Mouse (Mus musculus) hindbrain, embryonic 12.5 days (tissue): Measurements from ENCODE around the gene Ndufs2. TPM values are rescaled to one million over a fixed set of nuclear protein-coding genes. Genes with fewer than 3 reads are reported as not detected.

Experiments used
- ATAC-seq: fragments of 200-750 bp; cut with Nextera tagmentation; 2 replicates; pipeline ENCODE4 v1.8.0; 2017; ENCODE audit warnings: moderate TSS enrichment; ENCODE audit not compliant: low FRiP score
- H3K27ac ChIP-seq: fragments of 300-500 bp; sonication (generic); 2 replicates; pipeline ENCODE4 v1.5.1; 2016; ENCODE audit warnings: mild to moderate bottlenecking
- H3K27me3 ChIP-seq: fragments of 300-500 bp; sonication (generic); 2 replicates; pipeline ENCODE4 v1.6.1; 2016; ENCODE audit warnings: mild to moderate bottlenecking
- H3K36me3 ChIP-seq: fragments of 300-500 bp; sonication (generic); 2 replicates; pipeline ENCODE4 v1.6.1; 2016; ENCODE audit warnings: mild to moderate bottlenecking
- H3K4me1 ChIP-seq: fragments of 300-500 bp; sonication (generic); 2 replicates; pipeline ENCODE4 v1.6.1; 2016
- H3K4me2 ChIP-seq: fragments of 300-500 bp; sonication (generic); replicated peaks from 2 replicates; pipeline ENCODE4 v1.6.1; 2016; ENCODE audit warnings: mild to moderate bottlenecking
- H3K4me3 ChIP-seq: fragments of 300-500 bp; sonication (generic); 2 replicates; pipeline ENCODE4 v1.5.1; 2016; ENCODE audit warnings: mild to moderate bottlenecking
- H3K9ac ChIP-seq: fragments of 300-500 bp; sonication (generic); 2 replicates; pipeline ENCODE4 v1.6.1; 2016; ENCODE audit warnings: mild to moderate bottlenecking, moderate library complexity
- H3K9me3 ChIP-seq: fragments of 300-500 bp; sonication (generic); replicated peaks from 2 replicates; pipeline ENCODE4 v1.6.1; 2016; ENCODE audit warnings: mild to moderate bottlenecking
- WGBS: fragments of 180-500 bp; shearing (Covaris S2); methylation state at CpG from one replicate; pipeline ENCODE4 v1.1.7; 2016; 5-methylcytosine and 5-hydroxymethylcytosine counted together
- polyA plus RNA-seq: library from polyadenylated mRNA; unstranded; fragments of >200 nt; fragmentation: Nextera tagmentation; extraction: Ambion mirVana; gene quantifications from 2 replicates; pipeline ENCODE4 v1.2.1, GENCODE M21; 2016

Gene Ndufs2
- polyA plus RNA-seq, 1 experiment from 2014 or later = 209 TPM

- Histone ChIP-seq H3K9ac (no peak overlapping the region), H3K27me3 (no peaks in the 10 kb centered on the region), H3K36me3 (peaks cover 48% of the 10 kb centered on the region), H3K9me3 (no peaks in the 10 kb centered on the region), H3K4me3 (no peak overlapping the region), H3K4me2 (no peak overlapping the region), H3K4me1 (0 out of 2 replicates have a peak, but pooled peaks cover 2% of the 10 kb centered on the region), H3K27ac (no peak overlapping the region)
- WGBS = 87% methylated on average over 12 of the region's 12 CpGs
- ATAC-seq = no peak
Measured at GRCm38 (mm10) chr1:171232800-171233730, 18.1 kb downstream of the Ndufs2 start.

GRCm38 (mm10) chr1:171232348-171232747, 18.8 kb downstream of the Ndufs2 start:
- H3K36me3 ChIP-seq = peaks cover 40% of the 10 kb centered on the region
- H3K4me2 ChIP-seq = no peak overlapping the region
- no peaks in the 10 kb centered on the region for H3K9me3 ChIP-seq
- H3K27ac ChIP-seq = no peak overlapping the region
- no peak overlapping the region for H3K9ac ChIP-seq
- no peaks in the 10 kb centered on the region for H3K27me3 ChIP-seq
- ATAC-seq = no peak
- 0 out of 2 replicates have a peak, but pooled peaks cover 2% of the 10 kb centered on the region for H3K4me1 ChIP-seq
- 90% methylated on average over 5 of the region's 5 CpGs for WGBS
- H3K4me3 ChIP-seq = no peak overlapping the region

DNA sequence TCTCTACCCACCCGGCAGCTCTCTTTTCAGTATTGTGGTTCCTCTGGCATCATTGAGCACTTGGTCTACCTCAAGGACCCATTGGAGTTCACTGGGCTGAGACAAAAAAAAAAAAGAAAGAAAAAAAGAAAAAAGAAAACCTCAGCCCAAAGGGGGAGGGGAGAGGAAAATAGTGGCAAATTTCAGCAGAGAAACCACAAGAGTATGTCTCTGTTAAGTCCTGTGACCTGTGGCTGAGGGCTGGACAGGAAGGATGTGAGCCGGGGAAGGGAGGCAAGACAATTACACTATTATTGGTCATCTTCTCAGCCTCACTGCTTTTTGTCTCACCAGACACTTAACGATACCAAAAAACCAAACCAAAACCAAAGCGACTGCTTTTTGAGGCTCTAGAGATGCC, 19.3 kb downstream of the Ndufs2 start:
- WGBS = 71% methylated on average over 4 of the region's 4 CpGs

GRCm38 (mm10) chr1:171230215-171230614, 21.0 kb downstream of the Ndufs2 start:
- no peak overlapping the region for H3K9ac ChIP-seq
- peaks cover 20% of the 10 kb centered on the region for H3K36me3 ChIP-seq
- H3K4me2 ChIP-seq = no peak overlapping the region
- 0 out of 2 replicates have a peak, but pooled peaks cover 2% of the 10 kb centered on the region for H3K4me1 ChIP-seq
- H3K9me3 ChIP-seq = no peaks in the 10 kb centered on the region
- ATAC-seq = no peak
- no peaks in the 10 kb centered on the region for H3K27me3 ChIP-seq
- WGBS = 46% methylated on average over 3 of the region's 3 CpGs
- no peak overlapping the region for H3K4me3 ChIP-seq
- H3K27ac ChIP-seq = no peak overlapping the region

More for the DNA sequence above, 19.3 kb downstream of the Ndufs2 start:
- H3K4me1 ChIP-seq = 0 out of 2 replicates have a peak, but pooled peaks cover 2% of the 10 kb centered on the region
- peaks cover 35% of the 10 kb centered on the region for H3K36me3 ChIP-seq
- no peak overlapping the region for H3K4me3 ChIP-seq
- ATAC-seq = no peak
- no peak overlapping the region for H3K9ac ChIP-seq
- H3K27me3 ChIP-seq = no peaks in the 10 kb centered on the region
- H3K27ac ChIP-seq = no peak overlapping the region
- H3K4me2 ChIP-seq = no peak overlapping the region
- H3K9me3 ChIP-seq = no peaks in the 10 kb centered on the region

- no peak for ATAC-seq
- no peak overlapping the region for H3K4me3 ChIP-seq
Measured at GRCm38 (mm10) chr1:171229750-171230149, 21.4 kb downstream of the Ndufs2 start.

GRCm38 (mm10) chr1:171227879-171228278, 23.3 kb downstream of the Ndufs2 start:
- no peak overlapping the region for H3K27ac ChIP-seq
- H3K4me2 ChIP-seq = no peak overlapping the region
- no peaks in the 10 kb centered on the region for H3K27me3 ChIP-seq
- no peak overlapping the region for H3K4me3 ChIP-seq
- H3K36me3 ChIP-seq = no peaks in the 10 kb centered on the region
- no peak for ATAC-seq
- H3K9ac ChIP-seq = no peak overlapping the region
- peaks cover 5% of the 10 kb centered on the region; the same call in 1 of the 2 replicates for H3K4me1 ChIP-seq
- H3K9me3 ChIP-seq = no peaks in the 10 kb centered on the region
- 96% methylated on average over 1 of the region's 1 CpGs for WGBS

More at GRCm38 (mm10) chr1:171229750-171230149, 21.4 kb downstream of the Ndufs2 start:
- Histone ChIP-seq H3K4me1 (0 out of 2 replicates have a peak, but pooled peaks cover 2% of the 10 kb centered on the region), H3K4me2 (no peak overlapping the region), H3K27ac (no peak overlapping the region), H3K36me3 (peaks cover 15% of the 10 kb centered on the region), H3K9ac (no peak overlapping the region), H3K27me3 (no peaks in the 10 kb centered on the region), H3K9me3 (no peaks in the 10 kb centered on the region)
- WGBS = 50% methylated on average over 6 of the region's 6 CpGs

- no peaks in the 10 kb centered on the region for H3K9me3 ChIP-seq
- ATAC-seq = no peak
- WGBS = 43% methylated on average over 4 of the region's 4 CpGs
Measured at GRCm38 (mm10) chr1:171226780-171227179, 24.4 kb downstream of the Ndufs2 start.

DNA sequence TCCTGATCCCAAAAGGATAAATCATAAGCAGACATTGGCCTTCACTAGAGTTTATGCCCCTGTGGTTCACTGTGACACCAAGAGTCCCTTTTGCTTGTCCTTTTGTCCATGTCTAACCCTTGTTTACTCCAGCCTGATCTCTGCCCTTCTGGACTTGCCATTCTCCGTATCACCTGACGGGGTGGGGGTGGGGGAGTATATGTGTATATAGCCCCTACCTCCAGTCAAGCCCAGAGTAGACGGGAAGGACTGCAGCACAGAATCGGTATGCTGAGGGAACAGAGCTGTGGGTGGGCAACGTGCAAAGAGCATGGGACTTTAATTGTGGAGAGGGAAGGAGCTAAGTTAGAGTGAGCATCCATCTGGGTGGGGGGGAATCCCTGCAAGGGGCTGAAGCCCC, 26.3 kb downstream of the Ndufs2 start, which contains the start of gene Apoa2:
Gene Apoa2 (plus strand): TSS at position 198 of the 400 bp plus-strand sequence.
- Histone ChIP-seq H3K9me3 (no peaks in the 10 kb centered on the region), H3K27me3 (no peaks in the 10 kb centered on the region), H3K9ac (no peak within 1 kb of the TSS), H3K4me2 (no peak within 1 kb of the TSS), H3K27ac (no peak within 1 kb of the TSS), H3K4me1 (peaks cover 15% of the 10 kb centered on the region), H3K36me3 (0 out of 2 replicates have a peak, but pooled peaks cover 3% of the 10 kb centered on the region), H3K4me3 (no peak within 1 kb of the TSS)
- 81% methylated on average over 5 of the region's 5 CpGs for WGBS
- ATAC-seq = no peak

More at GRCm38 (mm10) chr1:171226780-171227179, 24.4 kb downstream of the Ndufs2 start:
- no peaks in the 10 kb centered on the region for H3K27me3 ChIP-seq
- H3K9ac ChIP-seq = no peak overlapping the region
- H3K36me3 ChIP-seq = no peaks in the 10 kb centered on the region
- H3K4me1 ChIP-seq = peaks cover 7% of the 10 kb centered on the region
- no peak overlapping the region for H3K4me3 ChIP-seq
- no peak overlapping the region for H3K27ac ChIP-seq
- no peak overlapping the region for H3K4me2 ChIP-seq

- no peaks in the 10 kb centered on the region for H3K27me3 ChIP-seq
- H3K4me2 ChIP-seq = no peak overlapping the region
- H3K36me3 ChIP-seq = peaks cover 13% of the 10 kb centered on the region; the same call in 1 of the 2 replicates
- ATAC-seq = no peak
- no peak overlapping the region for H3K9ac ChIP-seq
- H3K9me3 ChIP-seq = no peaks in the 10 kb centered on the region
- H3K4me3 ChIP-seq = no peak overlapping the region
- H3K4me1 ChIP-seq = peaks cover 15% of the 10 kb centered on the region
- no peak overlapping the region for H3K27ac ChIP-seq
- WGBS = 88% methylated on average over 2 of the region's 2 CpGs
Measured at GRCm38 (mm10) chr1:171223796-171224195, 27.4 kb downstream of the Ndufs2 start.

DNA sequence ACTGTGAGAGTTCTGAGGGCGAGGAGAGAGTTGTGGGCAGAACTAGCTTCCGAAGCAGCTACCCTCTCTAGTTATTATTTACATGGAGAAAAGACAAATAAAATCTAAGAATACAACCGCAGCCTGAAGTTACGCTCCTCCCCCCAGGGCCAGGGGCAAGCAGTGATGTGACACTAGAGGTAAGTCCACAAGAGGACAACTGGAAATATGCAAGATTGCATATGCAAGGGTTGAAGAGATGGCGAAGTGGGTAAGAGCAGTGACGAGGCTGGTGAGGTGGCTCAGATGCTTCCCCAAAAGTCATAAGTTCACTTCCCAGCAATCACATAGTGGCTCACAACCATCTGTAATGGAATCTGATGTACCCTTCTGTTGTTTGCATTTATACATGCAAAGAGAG, 28.0 kb downstream of the Ndufs2 start:
- Histone ChIP-seq H3K4me2 (peak overlapping the region; percentile 75; the same call in 1 of the 2 replicates), H3K27ac (peak overlapping the region; percentile 49; the same call in 1 of the 2 replicates), H3K9ac (no peak overlapping the region), H3K36me3 (peaks cover 19% of the 10 kb centered on the region; the same call in 1 of the 2 replicates), H3K9me3 (no peaks in the 10 kb centered on the region), H3K4me1 (peaks cover 15% of the 10 kb centered on the region), H3K27me3 (no peaks in the 10 kb centered on the region), H3K4me3 (peak overlapping the region; percentile 57)
- ATAC-seq = no peak
- 80% methylated on average over 6 of the region's 6 CpGs for WGBS

DNA sequence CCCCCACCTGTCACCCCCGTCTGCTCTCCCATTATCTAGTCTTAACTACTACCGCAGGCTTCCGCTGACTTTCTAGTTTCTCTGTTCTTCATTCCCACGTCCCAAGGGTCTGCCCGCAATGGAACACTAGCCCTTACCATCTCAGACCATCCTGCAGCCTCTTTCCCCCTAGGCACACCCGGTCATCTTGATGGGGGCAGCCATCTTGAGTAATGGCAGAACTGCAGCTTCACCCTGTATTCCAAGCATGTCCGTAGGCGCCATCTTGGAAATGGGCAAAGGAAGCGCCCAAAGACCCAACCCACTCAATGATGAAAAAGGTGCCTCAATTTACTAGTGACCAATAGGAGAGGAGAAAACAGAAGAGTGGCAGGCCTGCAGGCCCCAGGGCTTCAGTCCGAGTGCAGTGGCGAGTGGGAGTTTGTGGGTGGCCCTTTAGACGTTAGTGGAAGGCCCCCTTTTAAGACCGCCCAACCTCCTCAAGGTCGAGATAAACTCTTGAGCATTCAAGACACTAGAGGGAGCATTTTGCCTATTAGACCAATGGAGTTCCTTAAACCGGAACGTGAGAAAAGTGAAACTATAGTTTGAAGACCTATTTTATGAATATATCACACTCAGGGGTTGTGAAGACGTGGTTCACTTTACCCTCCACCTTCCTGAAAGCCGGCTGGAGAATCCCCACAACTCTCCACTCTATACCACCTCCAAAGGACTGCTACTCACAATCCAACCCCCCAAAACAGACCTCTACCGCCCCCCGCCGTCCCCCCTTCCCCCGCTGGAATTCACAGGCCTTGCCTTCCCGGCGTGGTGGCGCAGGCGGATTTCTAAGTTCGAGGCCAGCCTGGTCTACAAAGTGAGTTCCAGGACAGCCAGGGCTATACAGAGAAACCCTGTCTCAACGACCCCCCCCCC, 28.7 kb downstream of the Ndufs2 start, which contains the start of gene Tomm40l:
Gene Tomm40l (minus strand): TSS at position 277 of the 918 bp plus-strand sequence.
- H3K4me2 ChIP-seq = peak within 1 kb of the TSS; percentile 75
- H3K27me3 ChIP-seq = no peaks in the 10 kb centered on the region
- peak within 1 kb of the TSS; percentile 64 for H3K9ac ChIP-seq
- H3K9me3 ChIP-seq = no peaks in the 10 kb centered on the region
- H3K36me3 ChIP-seq = peaks cover 22% of the 10 kb centered on the region; the same call in 1 of the 2 replicates
- H3K27ac ChIP-seq = peak within 1 kb of the TSS; percentile 49
- peak; percentile 97 for ATAC-seq
- WGBS = 2% methylated on average over 28 of the region's 28 CpGs
- H3K4me1 ChIP-seq = peaks cover 15% of the 10 kb centered on the region
- peak within 1 kb of the TSS; percentile 57 for H3K4me3 ChIP-seq
